Mouse (Mus musculus): ENCODE measurements at regions not wholly inside any gene's neighbourhood (a gene's known extent, or its start where the extent isn't known, plus 50 kb on each side); places are given as distances from the start of the nearest gene placed in this dataset.

DNA sequence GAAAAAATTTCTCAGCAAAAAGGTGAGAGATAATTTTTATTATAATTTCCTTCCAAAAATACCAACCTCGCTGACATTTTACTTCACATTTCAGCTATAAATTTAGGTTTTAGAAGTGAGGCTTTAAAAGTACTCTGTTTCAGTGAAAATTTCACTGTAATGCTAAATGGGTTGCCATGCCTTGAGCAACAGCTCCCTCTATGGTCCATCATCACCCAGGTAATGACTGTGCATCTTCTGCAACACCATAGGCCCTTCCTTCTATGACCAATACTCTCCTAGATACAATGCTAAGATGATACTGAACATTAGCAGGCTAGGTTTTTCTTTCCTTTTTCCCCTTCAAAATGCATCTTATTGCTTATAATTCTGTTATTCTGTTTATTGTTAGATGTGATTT lies 870.9 kb upstream of the Celf2 start:
- TF ChIP-seq CTCF (conservative IDR thresholded peaks at IDR 0.05; ENCODE audit: low read length), result no peak
- TF ChIP-seq NANOG (IDR thresholded peaks at IDR 0.05; ENCODE audit: borderline replicate concordance, low read length), result no peak
- TF ChIP-seq POU5F1 (IDR thresholded peaks at IDR 0.05; ENCODE audit: borderline replicate concordance, low read length), result no peak
